Mouse (Mus musculus): ENCODE results near the gene Mrpl35. TPM values are rescaled to one million over a fixed set of nuclear protein-coding genes. Genes with fewer than 3 reads are reported as not detected.
"Not testable (repeated sequence)": the region's sequence is repeated elsewhere in the genome, so short reads cannot be mapped to it uniquely, and the experiment has no call there.

Gene Mrpl35
- 10 to 100 TPM; 31.3 to 32.3 TPM for total RNA-seq (2021)
- long read RNA-seq, experiment 1, transcript Mrpl35-201 (4 exons, 3,721 nt), result major isoform, 45 of 47 reads
- long read RNA-seq, experiment 1, partial matches to known transcripts, result 1 of 47 reads
- long read RNA-seq, experiment 1, other reads (novel, unspliced or antisense), result 1 of 47 reads
- long read RNA-seq, experiment 2, transcript Mrpl35-201 (4 exons, 3,721 nt), result major isoform, 39 of 44 reads
- long read RNA-seq, experiment 2, partial matches to known transcripts, result 4 of 44 reads
- long read RNA-seq, experiment 2, other reads (novel, unspliced or antisense), result 1 of 44 reads

- intact Hi-C loops (cut with DNase I), result no loop called here
Measured at GRCm38 (mm10) chr6:71826869-71827268, at the start of gene Mrpl35. Gene Mrpl35 (minus strand): TSS chr6:71826969.

GRCm38 (mm10) chr6:71871396-71871795 is 44.6 kb upstream of the Mrpl35 start:
- intact Hi-C loops (cut with DNase I), result no loop called here
- no peak for DNase-seq (ENCODE audit: low spot score in 2 of 2)

More at GRCm38 (mm10) chr6:71826869-71827268, at the start of gene Mrpl35:
- no peak for DNase-seq (ENCODE audit: low spot score in 2 of 2)

DNA sequence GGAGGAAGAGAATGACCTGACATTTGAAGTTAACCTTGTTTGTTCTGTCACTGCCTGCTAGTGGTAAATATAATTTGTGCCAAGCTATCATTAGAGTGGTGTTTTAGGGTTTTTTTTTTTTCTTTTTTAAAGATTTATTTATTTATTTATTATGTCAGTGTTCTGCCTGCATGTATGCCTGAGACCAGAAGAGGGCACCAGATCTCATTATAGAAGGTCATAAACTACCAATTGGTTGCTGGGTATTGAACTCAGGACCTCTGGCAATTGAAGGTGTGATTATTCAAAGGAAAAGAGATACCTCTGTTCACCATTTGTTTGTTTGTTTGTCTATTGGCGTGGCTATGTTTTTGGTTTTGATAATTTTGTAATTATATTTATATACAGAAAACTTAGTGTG is 42.0 kb upstream of the Mrpl35 start:
- no peak for DNase-seq (ENCODE audit: low spot score in 2 of 2)
- intact Hi-C loops (cut with DNase I), result no loop called here

- intact Hi-C loops (cut with DNase I), result no loop called here
- no peak for DNase-seq (ENCODE audit: low spot score in 2 of 2)
Measured at GRCm38 (mm10) chr6:71867751-71868150, 41.0 kb upstream of the Mrpl35 start.

- DNase-seq (ENCODE audit: low spot score in 2 of 2); intact Hi-C loops (cut with DNase I): not testable (repeated sequence)
Measured at GRCm38 (mm10) chr6:71846906-71847305, 20.1 kb upstream of the Mrpl35 start.

GRCm38 (mm10) chr6:71840597-71841290 is 14.0 kb upstream of the Mrpl35 start:
- intact Hi-C loops (cut with DNase I), result no loop called here
- DNase-seq (ENCODE audit: low spot score in 2 of 2), result no peak

GRCm38 (mm10) chr6:71839815-71840214 is 13.0 kb upstream of the Mrpl35 start:
- intact Hi-C loops (cut with DNase I), result no loop called here
- DNase-seq (ENCODE audit: low spot score in 2 of 2), result no peak

- no peak for DNase-seq (ENCODE audit: low spot score in 2 of 2)
- intact Hi-C loops (cut with DNase I), result no loop called here
Measured at GRCm38 (mm10) chr6:71836811-71837210, 10.0 kb upstream of the Mrpl35 start.

DNA sequence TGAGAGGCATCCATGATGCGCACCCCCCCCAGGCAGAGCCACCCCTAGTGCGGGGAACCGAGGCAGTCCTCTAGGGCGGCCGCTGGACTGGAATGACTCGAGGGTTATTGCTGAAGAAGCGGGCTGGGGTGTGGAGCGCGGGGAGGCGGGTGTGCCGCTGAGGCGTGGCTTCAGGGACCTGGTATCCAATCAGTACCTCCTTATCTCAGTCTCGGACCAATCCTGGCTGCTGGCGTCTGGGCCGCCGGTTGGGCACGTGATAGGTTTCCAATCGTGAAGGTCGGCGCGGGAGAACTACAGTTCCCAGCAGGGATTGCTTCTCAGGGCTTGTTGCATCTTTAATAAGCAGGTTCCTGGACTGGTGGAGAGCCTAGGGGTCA is 4.8 kb upstream of the Mrpl35 start:
- intact Hi-C loops (cut with DNase I), result no loop called here
- DNase-seq (ENCODE audit: low spot score in 2 of 2), result peak; percentile 98 to 99

DNA sequence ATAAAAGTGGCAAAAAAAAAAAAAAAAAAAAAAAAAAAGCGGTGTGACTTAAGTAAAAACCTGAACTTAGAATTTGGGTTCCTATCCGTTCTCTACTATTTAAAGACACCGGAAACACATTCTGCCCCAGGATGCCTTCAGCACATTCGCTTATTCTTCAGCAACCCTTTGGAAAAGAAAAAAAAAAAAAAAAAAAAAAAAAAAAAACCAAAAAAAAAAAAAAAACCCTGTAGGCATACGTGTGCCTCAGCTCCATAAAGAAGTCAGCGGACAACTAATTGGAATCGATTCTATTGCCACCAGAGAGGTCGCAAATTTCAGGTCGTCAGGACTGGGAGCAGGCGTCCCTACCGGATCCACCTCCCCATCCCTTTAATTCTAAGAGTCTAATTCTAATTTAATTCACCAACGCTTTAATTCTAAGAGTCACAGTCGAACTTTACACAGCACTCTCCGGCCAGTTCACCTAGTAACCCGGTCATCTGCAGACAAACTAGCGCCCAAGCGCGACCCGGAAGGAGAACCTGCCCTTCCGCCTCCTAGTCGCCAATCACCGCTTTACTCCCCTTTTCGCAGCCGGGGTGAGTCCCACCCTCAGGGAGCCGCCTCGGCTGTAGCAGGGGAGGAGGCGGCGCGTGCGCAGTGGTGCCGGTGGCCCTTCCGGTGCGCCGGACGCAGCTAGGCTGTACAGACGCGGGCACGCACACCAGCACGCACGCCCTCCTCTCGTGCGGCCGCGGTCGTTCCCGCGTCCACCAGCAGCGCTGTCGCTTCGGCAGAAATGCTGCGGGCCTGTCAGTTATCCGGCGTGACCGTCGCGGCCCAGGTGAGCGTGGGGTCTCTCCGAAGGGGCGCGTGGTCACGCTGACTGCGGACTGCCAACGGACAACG is 4.2 kb upstream of the Mrpl35 start, which contains the start of gene Immt:
Immt (plus strand) TSS at position 642 of the 891 bp plus-strand sequence.
- intact Hi-C loops (cut with DNase I), result no loop called here
- DNase-seq (ENCODE audit: low spot score in 2 of 2), result peak; percentile 97 to 98

DNA sequence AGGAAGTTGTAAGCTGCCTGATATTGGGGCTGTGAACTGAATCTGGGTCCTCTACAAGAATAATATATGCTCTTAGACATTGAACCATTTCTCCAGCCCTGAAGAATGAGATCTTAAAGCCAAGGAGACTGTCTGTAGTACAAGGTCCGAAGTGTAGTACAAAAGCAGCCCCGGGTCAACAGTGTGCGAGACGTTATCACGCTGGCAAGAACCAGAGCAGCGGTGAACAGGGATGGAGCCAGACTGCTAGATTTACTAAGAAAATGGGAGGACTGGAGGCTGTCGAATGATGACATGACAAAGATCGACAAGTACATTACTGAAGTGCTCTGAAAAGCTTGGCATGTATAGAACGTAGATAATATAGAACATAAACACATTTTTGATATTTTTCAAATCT is 3.0 kb upstream of the Mrpl35 start:
- no peak for DNase-seq (ENCODE audit: low spot score in 2 of 2)
- intact Hi-C loops (cut with DNase I), result no loop called here

DNA sequence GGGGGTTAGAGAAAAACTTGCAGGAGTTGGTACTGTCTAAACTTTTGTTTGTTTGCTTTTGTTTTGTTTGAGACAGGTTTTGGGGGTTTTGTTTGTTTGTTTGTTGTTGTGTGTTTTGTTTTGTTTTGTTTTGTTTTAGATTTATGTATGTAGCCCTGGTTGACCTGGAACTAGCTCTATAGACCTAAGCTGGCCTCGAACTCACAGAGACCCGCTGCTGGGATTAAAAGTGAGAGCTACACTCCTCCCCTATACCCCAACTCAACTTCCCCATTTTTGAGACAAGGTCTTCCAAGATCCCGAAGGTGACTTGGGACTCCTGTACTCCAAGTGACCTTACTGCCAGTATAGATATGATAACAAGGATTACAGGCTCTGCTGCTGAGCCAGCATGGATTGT is 2.8 kb downstream of the Mrpl35 start:
- no peak for DNase-seq (ENCODE audit: low spot score in 2 of 2)
- intact Hi-C loops (cut with DNase I), result no loop called here

- intact Hi-C loops (cut with DNase I), result no loop called here
- peak; percentile 86 to 92 for DNase-seq (ENCODE audit: low spot score in 2 of 2)
Measured at GRCm38 (mm10) chr6:71823488-71823887, 3.3 kb downstream of the Mrpl35 start.

DNA sequence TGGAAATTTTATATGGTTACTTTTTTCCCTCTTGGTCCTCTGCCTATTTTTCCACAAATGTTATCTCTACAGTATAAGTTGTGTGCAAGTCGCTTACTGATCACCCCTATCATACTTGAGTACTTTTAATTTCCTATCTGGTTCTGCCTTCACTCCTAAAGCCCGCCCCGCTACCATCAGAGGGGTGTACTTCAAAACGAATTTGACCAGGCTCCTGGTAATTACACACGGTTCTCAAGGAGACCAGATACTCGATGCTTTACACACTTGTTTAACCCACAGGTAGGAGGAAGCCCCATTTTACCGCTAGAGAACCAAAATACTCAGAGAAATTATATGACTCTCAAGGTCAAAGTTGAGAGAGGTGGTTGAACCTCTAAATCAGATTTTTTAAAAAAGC is 3.7 kb downstream of the Mrpl35 start:
- intact Hi-C loops (cut with DNase I), result no loop called here
- DNase-seq (ENCODE audit: low spot score in 2 of 2), result no peak

- DNase-seq (ENCODE audit: low spot score in 2 of 2), result no peak
- intact Hi-C loops (cut with DNase I), result no loop called here
Measured at GRCm38 (mm10) chr6:71819764-71820292, 6.9 kb downstream of the Mrpl35 start.

GRCm38 (mm10) chr6:71812820-71813219 is 13.9 kb downstream of the Mrpl35 start:
- intact Hi-C loops (cut with DNase I), result no loop called here
- no peak for DNase-seq (ENCODE audit: low spot score in 2 of 2)

DNA sequence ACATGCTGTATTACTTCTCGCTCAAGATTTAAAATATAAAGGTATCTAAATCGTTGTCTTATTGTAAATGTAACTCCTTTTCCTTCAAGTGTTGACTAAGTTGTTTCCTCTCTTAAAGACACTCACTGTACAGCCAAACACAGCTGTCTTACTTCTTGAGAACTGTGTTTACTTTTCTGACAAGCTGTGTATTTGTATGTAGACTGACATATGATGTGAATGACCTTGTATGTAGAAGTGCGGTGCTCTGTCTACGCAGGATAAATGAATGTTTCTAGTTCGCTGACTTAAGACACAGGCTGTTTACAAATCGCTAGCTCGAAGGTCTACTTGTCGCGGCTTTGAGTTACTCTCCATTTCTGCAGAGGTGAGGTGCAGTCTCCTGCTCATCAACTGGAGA is 16.9 kb downstream of the Mrpl35 start:
- no peak for DNase-seq (ENCODE audit: low spot score in 2 of 2)
- intact Hi-C loops (cut with DNase I), result loop anchor here (10.0 kb wide), 2 partner anchors 195 to 645 kb away; no protein-coding TSS in a partner anchor

DNA sequence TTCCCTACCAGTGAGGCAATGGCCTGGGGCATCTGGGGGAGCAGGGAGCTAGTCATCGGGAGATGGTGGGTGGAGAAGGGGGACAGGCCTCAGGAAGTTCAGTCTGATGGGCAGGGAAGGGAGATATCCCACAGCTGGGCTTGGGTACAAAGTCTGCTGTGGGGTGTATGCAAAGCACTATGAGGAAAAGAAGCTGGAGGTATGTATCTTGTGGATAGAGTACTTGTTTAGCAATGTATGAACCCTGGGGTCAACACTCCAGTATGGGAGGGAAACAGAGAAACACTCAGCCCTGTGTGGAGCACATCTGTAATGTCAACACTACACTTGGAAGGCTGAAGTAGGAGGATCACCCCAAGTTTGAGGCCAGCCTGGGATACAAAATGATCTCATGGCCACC is 20.1 kb downstream of the Mrpl35 start:
- intact Hi-C loops (cut with DNase I), result loop anchor here (10.0 kb wide), 2 partner anchors 192 to 642 kb away; no protein-coding TSS in a partner anchor
- no peak for DNase-seq (ENCODE audit: low spot score in 2 of 2)

- intact Hi-C loops (cut with DNase I), result loop anchor here (2.0 to 10.0 kb wide), 4 partner anchors 97 to 639 kb away; partner anchors contain the start of genes Kdm3a and Reep1
- peak; percentile 83 to 88 for DNase-seq (ENCODE audit: low spot score in 2 of 2)
Measured at GRCm38 (mm10) chr6:71804061-71804829, 22.5 kb downstream of the Mrpl35 start.

All from left cerebral cortex, postnatal 14 days (tissue).